In genomic region chr13:119596321-119597211, GRCm38 (mm10) we compare ENCODE assay signal across 8 mouse cellular contexts. TPM values are rescaled to one million over a fixed set of nuclear protein-coding genes. Genes with fewer than 3 reads are reported as not detected.
DNase-seq lines count a peak whose midpoint lies in the region; ATAC-seq lines count a peak whose summit lies in the region.
"Not testable (repeated sequence)": the region's sequence is repeated elsewhere in the genome, so short reads cannot be mapped to it uniquely, and the experiment has no call there.

No protein-coding gene starts in this region.

- H3K27ac ChIP-seq in forebrain, embryonic 16.5 days (ENCODE audit: low read length); hindbrain, embryonic 11.5 days (ENCODE audit: low read depth, low read length); limb, embryonic 11.5 days (replicated peaks; ENCODE audit: low read depth, low read length): not testable (repeated sequence)

- ATAC-seq in forebrain, embryonic 16.5 days, result peak; percentile 86
- peak; percentile 94 for ATAC-seq in hindbrain, embryonic 11.5 days (ENCODE audit: low FRiP score)
- peak; percentile 95 for ATAC-seq in limb, embryonic 11.5 days (ENCODE audit: insufficient number of reproducible peaks, low FRiP score, low TSS enrichment, low read depth)
- peak; percentile 48 for ATAC-seq in megakaryocyte, adult 5-6 weeks (ENCODE audit: poor library complexity, severe bottlenecking)

- H3K4me1 ChIP-seq in forebrain, embryonic 16.5 days (replicated peaks; ENCODE audit: control insufficient read depth, insufficient read depth, low read length); hindbrain, embryonic 11.5 days (replicated peaks; ENCODE audit: control insufficient read depth, insufficient read depth, low read length); limb, embryonic 11.5 days (ENCODE audit: control insufficient read depth, insufficient read depth, low read length): not testable (repeated sequence)

- WGBS in forebrain, embryonic 16.5 days, result 71% methylated on average over 14 of the region's 16 CpGs
- 72% methylated on average over 14 of the region's 16 CpGs for WGBS in hindbrain, embryonic 11.5 days
- 72% methylated on average over 15 of the region's 16 CpGs for WGBS in limb, embryonic 11.5 days

- H3K9me3 ChIP-seq in forebrain, embryonic 16.5 days (ENCODE audit: control insufficient read depth, low read length); hindbrain, embryonic 11.5 days (ENCODE audit: control insufficient read depth, low read length): not testable (repeated sequence)
- peaks cover 17% of the 10 kb centered on the region for H3K9me3 ChIP-seq in limb, embryonic 11.5 days (ENCODE audit: control insufficient read depth, low read length)

- H3K4me3 ChIP-seq in forebrain, embryonic 16.5 days (replicated peaks; ENCODE audit: low read length); hindbrain, embryonic 11.5 days (ENCODE audit: low read depth, low read length); limb, embryonic 11.5 days (ENCODE audit: low read depth, low read length): not testable (repeated sequence)

- not testable (repeated sequence) for H3K9ac ChIP-seq in forebrain, embryonic 16.5 days (replicated peaks; ENCODE audit: low read depth, low read length); hindbrain, embryonic 11.5 days (ENCODE audit: low read depth, low read length); limb, embryonic 11.5 days (ENCODE audit: low read length)

- peak; percentile 82 for DNase-seq in MN1 (ENCODE audit: low spot score)
- DNase-seq in cerebellum, adult 9-11 months, result peak; percentile 42
- peak; percentile 83 for DNase-seq in hindbrain, embryonic 11.5 days (ENCODE audit: low spot score)
- peak; percentile 79 for DNase-seq in limb, embryonic 11.5 days (ENCODE audit: low spot score)
- peak; percentile 74 for DNase-seq in retina, adult 2 months (ENCODE audit: low read depth, low spot score)
- DNase-seq in thymus, postnatal 4 days, result peak; percentile 46

- not testable (repeated sequence) for H3K4me2 ChIP-seq in forebrain, embryonic 16.5 days (ENCODE audit: low read length); hindbrain, embryonic 11.5 days (replicated peaks; ENCODE audit: low read depth, low read length); limb, embryonic 11.5 days (ENCODE audit: low read depth, severe bottlenecking)

- H3K36me3 ChIP-seq in forebrain, embryonic 16.5 days (ENCODE audit: control insufficient read depth, insufficient read depth); hindbrain, embryonic 11.5 days (ENCODE audit: control insufficient read depth, insufficient read depth, low read length); limb, embryonic 11.5 days (ENCODE audit: control insufficient read depth, insufficient read depth, low read length): not testable (repeated sequence)

- H3K27me3 ChIP-seq in forebrain, embryonic 16.5 days (replicated peaks; ENCODE audit: control insufficient read depth, insufficient read depth, low read length); hindbrain, embryonic 11.5 days (ENCODE audit: control insufficient read depth, insufficient read depth, low read length); limb, embryonic 11.5 days (ENCODE audit: control insufficient read depth, insufficient read depth, low read length): not testable (repeated sequence)

RNA-seq across cellular contexts. Expression of gene Ccl28, which starts 27.1 kb away (rescaled TPM):
- polyA plus RNA-seq in forebrain, embryonic 16.5 days (2015; fragmentation: Nextera tagmentation; extraction: Ambion mirVana), result 0.10 and 0.13 TPM in 2 replicates
- polyA plus RNA-seq in hindbrain, embryonic 11.5 days (2014; fragmentation: Nextera tagmentation; extraction: Ambion mirVana), result 0.15 TPM in 1 of 2 replicates, not detected in the other
- polyA plus RNA-seq in limb, embryonic 11.5 days (2014; fragmentation: Nextera tagmentation; extraction: Ambion mirVana), result 0.12 and 0.13 TPM in 2 replicates
- not detected in 2 replicates for total RNA-seq in megakaryocyte, adult 5-6 weeks (2015)
- not detected in 2 replicates for total RNA-seq in megakaryocyte, adult 5-6 weeks (2017)
